Mouse (Mus musculus) embryonic facial prominence, embryonic 13.5 days (tissue): Measurements from ENCODE around the gene Wscd1. TPM values are rescaled to one million over a fixed set of nuclear protein-coding genes. Genes with fewer than 3 reads are reported as not detected.

Experiments used
- ATAC-seq: fragments of 200-750 bp; cut with Nextera tagmentation; 2 replicates; pipeline ENCODE4 v1.8.0; 2017; ENCODE audit warnings: low read depth; ENCODE audit not compliant: insufficient number of reproducible peaks, insufficient read depth, low FRiP score, low TSS enrichment
- H3K27ac ChIP-seq: fragments of 300-500 bp; sonication (generic); 2 replicates; pipeline ENCODE4 v1.5.1; 2015; ENCODE audit warnings: moderate library complexity, mild to moderate bottlenecking, inconsistent platforms
- H3K27me3 ChIP-seq: fragments of 300-500 bp; sonication (generic); 2 replicates; pipeline ENCODE4 v1.6.1; 2015; ENCODE audit warnings: mild to moderate bottlenecking, inconsistent platforms
- H3K36me3 ChIP-seq: fragments of 300-500 bp; sonication (generic); 2 replicates; pipeline ENCODE4 v1.6.1; 2015; ENCODE audit warnings: mild to moderate bottlenecking, inconsistent platforms
- H3K4me1 ChIP-seq: fragments of 300-500 bp; sonication (generic); 2 replicates; pipeline ENCODE4 v1.6.1; 2015; ENCODE audit warnings: inconsistent platforms
- H3K4me2 ChIP-seq: fragments of 300-500 bp; sonication (generic); 2 replicates; pipeline ENCODE4 v1.6.1; 2015; ENCODE audit warnings: moderate library complexity, mild to moderate bottlenecking, inconsistent platforms
- H3K4me3 ChIP-seq: fragments of 300-500 bp; sonication (generic); 2 replicates; pipeline ENCODE4 v1.5.1; 2015; ENCODE audit warnings: mild to moderate bottlenecking, inconsistent platforms
- H3K9ac ChIP-seq: fragments of 300-500 bp; sonication (generic); 2 replicates; pipeline ENCODE4 v1.6.1; 2015; ENCODE audit warnings: mild to moderate bottlenecking, inconsistent platforms
- H3K9me3 ChIP-seq: fragments of 300-500 bp; sonication (generic); 2 replicates; pipeline ENCODE4 v1.6.1; 2016; ENCODE audit warnings: inconsistent platforms
- WGBS: fragments of 180-500 bp; shearing (Covaris S2); methylation state at CpG from one replicate; pipeline ENCODE4 v1.1.7; 2015; ENCODE audit warnings: mixed read lengths; 5-methylcytosine and 5-hydroxymethylcytosine counted together
- polyA plus RNA-seq: library from polyadenylated mRNA; unstranded; fragments of >200 nt; fragmentation: Nextera tagmentation; extraction: Ambion mirVana; gene quantifications from 2 replicates; pipeline ENCODE4 v1.2.1, GENCODE M21; 2015

Gene Wscd1
- polyA plus RNA-seq, 1 experiment from 2014 or later = 6.1 TPM

DNA sequence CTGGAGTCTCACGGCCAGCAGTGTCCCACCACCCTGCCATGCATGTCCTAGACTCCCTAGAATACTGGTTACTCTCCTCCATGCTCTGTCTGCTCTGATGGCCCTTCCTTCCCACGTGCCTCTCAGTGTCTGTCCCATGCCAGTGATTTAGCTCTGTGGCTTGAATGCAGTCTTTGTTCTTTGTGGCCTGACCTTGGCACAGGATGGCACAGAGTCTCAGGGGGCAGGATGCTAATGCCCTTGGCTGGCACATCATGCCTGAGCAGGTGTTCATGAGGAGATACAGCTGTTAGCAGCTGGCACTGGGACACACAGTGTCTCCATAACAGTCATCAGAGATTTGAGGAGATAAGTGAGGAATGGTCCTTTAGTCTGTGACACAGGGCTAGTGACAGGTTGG, 20.8 kb downstream of the Wscd1 start:
- H3K9ac ChIP-seq = no peak overlapping the region
- ATAC-seq = no peak
- no peak overlapping the region for H3K4me2 ChIP-seq
- peaks cover 10% of the 10 kb centered on the region; the same call in 1 of the 2 replicates for H3K27me3 ChIP-seq
- 0 out of 2 replicates have a peak, but pooled peaks cover 8% of the 10 kb centered on the region for H3K4me1 ChIP-seq
- no peaks in the 10 kb centered on the region for H3K9me3 ChIP-seq
- no peak overlapping the region for H3K27ac ChIP-seq
- H3K36me3 ChIP-seq = no peaks in the 10 kb centered on the region
- no peak overlapping the region for H3K4me3 ChIP-seq
- 58% methylated on average over 2 of the region's 2 CpGs for WGBS

DNA sequence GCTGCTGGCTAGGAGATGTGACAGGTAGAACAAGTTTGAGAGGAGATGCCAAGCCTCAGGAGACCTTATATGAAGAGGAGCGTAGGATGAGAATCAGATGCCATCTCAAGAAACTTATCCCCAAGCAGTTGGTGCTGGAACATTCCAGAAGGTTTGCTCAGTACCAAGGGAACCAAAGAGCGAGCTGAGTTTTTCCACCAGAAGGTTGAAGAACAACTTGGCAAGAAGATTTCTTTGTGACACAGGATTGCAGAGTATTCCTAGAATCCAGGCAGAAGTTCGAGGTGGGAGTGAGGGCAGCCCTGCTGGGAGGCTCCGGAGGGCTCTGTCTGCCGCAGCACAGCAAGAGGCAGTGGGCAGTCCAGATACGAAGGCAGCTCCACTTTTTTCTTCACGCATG, 21.4 kb downstream of the Wscd1 start:
- H3K36me3 ChIP-seq = no peaks in the 10 kb centered on the region
- peaks cover 7% of the 10 kb centered on the region; the same call in 1 of the 2 replicates for H3K27me3 ChIP-seq
- H3K4me1 ChIP-seq = 0 out of 2 replicates have a peak, but pooled peaks cover 8% of the 10 kb centered on the region
- no peak overlapping the region for H3K4me3 ChIP-seq
- no peak for ATAC-seq
- H3K9me3 ChIP-seq = no peaks in the 10 kb centered on the region
- WGBS = 84% methylated on average over 7 of the region's 7 CpGs
- no peak overlapping the region for H3K9ac ChIP-seq
- H3K4me2 ChIP-seq = no peak overlapping the region
- no peak overlapping the region for H3K27ac ChIP-seq

DNA sequence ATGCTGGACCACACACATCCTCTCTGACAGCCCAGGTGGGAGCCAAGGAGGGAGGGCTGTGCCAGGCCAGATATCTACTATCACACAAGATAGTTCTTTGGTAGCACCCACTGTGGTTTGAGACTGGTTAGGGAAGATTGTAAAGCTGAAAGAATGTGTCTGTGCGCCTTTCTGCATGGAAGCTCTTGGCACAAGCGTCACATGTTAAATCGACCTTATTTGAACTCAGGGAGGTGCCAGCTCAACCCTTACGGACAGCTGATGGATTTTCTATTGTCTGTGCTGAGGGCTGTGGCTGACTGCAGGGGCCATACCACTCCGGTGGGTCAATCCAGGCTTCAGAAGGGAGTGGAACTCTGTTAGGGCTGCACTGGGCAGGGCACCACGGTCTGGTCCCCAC, 22.3 kb downstream of the Wscd1 start:
- H3K9me3 ChIP-seq = no peaks in the 10 kb centered on the region
- H3K27ac ChIP-seq = no peak overlapping the region
- 71% methylated on average over 6 of the region's 6 CpGs for WGBS
- no peak overlapping the region for H3K4me2 ChIP-seq
- no peak overlapping the region for H3K9ac ChIP-seq
- H3K27me3 ChIP-seq = peaks cover 7% of the 10 kb centered on the region; the same call in 1 of the 2 replicates
- H3K4me1 ChIP-seq = 0 out of 2 replicates have a peak, but pooled peaks cover 8% of the 10 kb centered on the region
- H3K4me3 ChIP-seq = no peak overlapping the region
- H3K36me3 ChIP-seq = no peaks in the 10 kb centered on the region
- ATAC-seq = no peak

DNA sequence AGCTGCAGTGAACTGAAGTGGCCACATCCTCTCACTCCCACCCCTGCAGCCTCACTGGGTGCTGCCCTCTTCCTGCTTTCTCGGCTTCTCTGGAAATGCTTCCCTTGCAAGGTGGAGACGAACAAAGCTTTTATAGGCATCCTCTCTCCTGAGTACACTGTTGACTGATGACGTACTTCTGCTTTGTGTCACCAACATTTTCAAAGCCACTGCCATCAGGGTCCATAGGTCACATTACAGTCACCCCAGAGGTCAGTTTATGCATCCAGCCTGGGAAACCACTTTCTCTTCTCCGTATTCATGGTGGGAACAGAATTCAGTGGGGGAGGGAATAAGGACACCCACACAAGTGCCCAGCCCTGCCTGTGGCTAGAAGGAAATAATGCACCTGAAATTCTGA, 23.1 kb downstream of the Wscd1 start:
- 20% methylated on average over 4 of the region's 4 CpGs for WGBS
- H3K9me3 ChIP-seq = no peaks in the 10 kb centered on the region
- H3K27ac ChIP-seq = no peak overlapping the region
- H3K36me3 ChIP-seq = no peaks in the 10 kb centered on the region
- ATAC-seq = no peak
- H3K4me2 ChIP-seq = no peak overlapping the region
- 0 out of 2 replicates have a peak, but pooled peaks cover 8% of the 10 kb centered on the region for H3K4me1 ChIP-seq
- peaks cover 7% of the 10 kb centered on the region; the same call in 1 of the 2 replicates for H3K27me3 ChIP-seq
- H3K4me3 ChIP-seq = no peak overlapping the region
- no peak overlapping the region for H3K9ac ChIP-seq

DNA sequence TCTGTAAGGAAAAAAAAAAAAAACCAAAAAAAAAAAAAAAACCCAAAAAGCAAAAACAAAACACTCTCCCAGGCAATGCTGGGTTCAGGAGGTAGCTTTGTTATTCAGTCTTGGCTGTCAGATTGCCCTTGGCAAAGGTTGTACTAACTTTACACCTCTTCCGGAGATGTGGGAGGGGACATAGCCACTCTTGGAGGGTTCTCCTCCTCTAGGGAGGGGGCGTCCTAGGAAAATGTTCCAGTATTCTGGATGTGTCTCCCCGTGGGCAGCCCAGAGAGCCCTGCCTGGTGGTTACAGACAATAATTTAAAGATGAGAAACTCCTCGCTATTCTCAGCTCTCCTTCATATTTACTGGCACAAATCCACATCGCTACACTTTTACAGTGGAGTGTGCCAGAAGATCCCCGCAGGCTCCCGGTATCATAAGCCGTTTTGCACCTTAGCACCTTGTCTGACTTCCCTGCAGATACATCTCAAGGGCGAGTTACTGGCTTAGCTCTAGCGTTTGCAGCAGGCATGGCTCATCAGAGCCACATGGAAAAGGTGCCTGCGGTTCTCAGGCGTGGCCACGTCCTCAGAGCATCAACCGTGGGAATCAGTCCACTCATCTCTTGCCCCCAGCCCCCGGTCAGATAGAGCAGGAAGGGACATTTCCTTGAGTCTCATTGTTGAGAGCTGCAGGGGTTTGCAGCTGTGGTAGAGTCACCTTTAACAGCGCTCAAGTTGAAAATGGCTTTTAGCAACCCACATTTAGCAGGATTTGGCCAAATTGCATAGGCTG, 24.5 kb downstream of the Wscd1 start:
- WGBS = 40% methylated on average over 16 of the region's 16 CpGs
- H3K36me3 ChIP-seq = no peaks in the 10 kb centered on the region

DNA sequence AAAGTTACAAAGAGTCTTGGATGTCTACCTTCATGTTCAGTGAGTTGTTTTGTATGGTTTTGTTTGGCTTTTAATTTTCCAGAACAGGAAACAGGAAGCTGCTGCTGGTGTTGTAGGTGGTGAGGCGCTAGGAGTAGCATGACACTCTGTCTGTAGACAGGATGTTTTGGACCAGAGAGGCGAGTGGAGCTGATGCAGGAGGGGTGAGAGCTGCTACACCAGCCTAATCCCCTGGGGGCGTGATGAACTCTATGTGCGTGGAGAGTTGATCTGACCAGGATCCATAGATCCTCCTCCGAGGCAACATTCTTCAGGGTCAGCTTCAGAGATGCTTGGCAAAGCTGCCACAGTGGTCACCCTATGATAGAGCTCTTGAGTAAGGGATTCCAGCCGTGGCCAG, 25.3 kb downstream of the Wscd1 start:
- no peak overlapping the region for H3K9ac ChIP-seq
- whole genome bisulfite sequencing = 53% methylated on average over 6 of the region's 6 CpGs
- no peaks in the 10 kb centered on the region for H3K36me3 ChIP-seq
- H3K27me3 ChIP-seq = peaks cover 7% of the 10 kb centered on the region; the same call in 1 of the 2 replicates
- H3K4me3 ChIP-seq = no peak overlapping the region
- H3K4me2 ChIP-seq = no peak overlapping the region
- no peak overlapping the region for H3K27ac ChIP-seq
- 0 out of 2 replicates have a peak, but pooled peaks cover 8% of the 10 kb centered on the region for H3K4me1 ChIP-seq
- no peaks in the 10 kb centered on the region for H3K9me3 ChIP-seq
- ATAC-seq = no peak

More for the DNA sequence above, 24.5 kb downstream of the Wscd1 start:
- H3K27me3 ChIP-seq = peaks cover 7% of the 10 kb centered on the region; the same call in 1 of the 2 replicates
- 0 out of 2 replicates have a peak, but pooled peaks cover 8% of the 10 kb centered on the region for H3K4me1 ChIP-seq
- no peak for ATAC-seq
- H3K4me2 ChIP-seq = no peak overlapping the region
- no peak overlapping the region for H3K9ac ChIP-seq
- H3K9me3 ChIP-seq = no peaks in the 10 kb centered on the region
- no peak overlapping the region for H3K4me3 ChIP-seq
- H3K27ac ChIP-seq = 0 out of 2 replicates have a peak overlapping the region, but pooled peaks have one; percentile 22

DNA sequence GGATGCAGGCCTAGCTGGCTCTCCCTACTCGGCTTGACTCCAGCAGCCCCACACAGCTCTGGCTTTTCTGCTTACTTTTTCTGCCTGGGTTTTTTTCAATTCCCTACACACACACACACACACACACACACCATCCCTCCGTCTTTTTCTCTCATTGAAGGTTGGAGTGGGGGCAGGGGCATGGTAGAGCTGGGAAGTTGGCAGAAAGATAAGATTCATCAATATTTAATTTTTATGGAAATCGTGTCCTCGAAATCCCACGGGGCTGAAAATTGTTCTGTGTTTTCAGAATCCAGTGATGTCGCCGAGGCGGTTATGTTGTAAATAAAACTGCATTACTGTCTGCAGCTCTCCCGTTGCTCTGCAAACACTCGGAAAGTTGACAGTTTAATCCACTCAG, 29.9 kb downstream of the Wscd1 start:
- Histone ChIP-seq H3K4me3 (no peak overlapping the region), H3K27me3 (peaks cover 1% of the 10 kb centered on the region; the same call in 1 of the 2 replicates), H3K9ac (no peak overlapping the region), H3K4me2 (no peak overlapping the region), H3K4me1 (no peaks in the 10 kb centered on the region), H3K36me3 (no peaks in the 10 kb centered on the region), H3K27ac (no peak overlapping the region), H3K9me3 (no peaks in the 10 kb centered on the region)
- no peak for ATAC-seq
- WGBS = 80% methylated on average over 10 of the region's 10 CpGs

DNA sequence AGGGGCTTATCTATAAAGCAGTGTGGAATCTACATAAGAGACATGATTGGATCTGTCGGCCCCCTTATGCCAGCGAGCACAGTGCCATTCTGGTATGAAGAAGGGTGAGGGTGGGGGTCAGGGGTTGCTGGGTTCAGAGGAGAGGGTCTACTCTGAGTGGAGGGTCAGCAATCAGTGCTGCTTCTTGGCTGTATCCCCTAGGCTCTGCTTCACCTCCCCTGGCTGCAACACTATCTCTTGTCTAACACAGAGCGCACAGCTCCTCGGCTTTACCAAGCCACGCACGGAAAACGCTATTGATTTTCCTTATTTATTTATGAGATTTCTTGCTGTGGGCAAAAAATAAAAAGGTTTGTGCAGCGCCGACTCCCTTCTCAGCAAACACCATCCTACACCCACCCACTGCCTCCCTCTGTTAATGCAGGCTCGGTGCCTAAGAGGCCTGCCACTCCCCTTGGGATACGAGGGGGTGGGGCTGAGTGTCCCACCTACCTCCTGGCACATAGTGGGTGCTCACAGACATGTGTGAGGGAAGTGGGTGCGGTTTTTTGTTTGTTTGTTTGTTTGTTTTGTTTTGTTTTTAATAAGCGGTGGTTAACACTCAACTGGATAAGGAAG, 32.1 kb downstream of the Wscd1 start:
- Histone ChIP-seq H3K9ac (no peak overlapping the region), H3K9me3 (no peaks in the 10 kb centered on the region), H3K27ac (no peak overlapping the region), H3K4me2 (no peak overlapping the region), H3K4me3 (no peak overlapping the region), H3K27me3 (no peaks in the 10 kb centered on the region), H3K36me3 (no peaks in the 10 kb centered on the region), H3K4me1 (no peaks in the 10 kb centered on the region)
- WGBS = 82% methylated on average over 13 of the region's 13 CpGs
- ATAC-seq = no peak

DNA sequence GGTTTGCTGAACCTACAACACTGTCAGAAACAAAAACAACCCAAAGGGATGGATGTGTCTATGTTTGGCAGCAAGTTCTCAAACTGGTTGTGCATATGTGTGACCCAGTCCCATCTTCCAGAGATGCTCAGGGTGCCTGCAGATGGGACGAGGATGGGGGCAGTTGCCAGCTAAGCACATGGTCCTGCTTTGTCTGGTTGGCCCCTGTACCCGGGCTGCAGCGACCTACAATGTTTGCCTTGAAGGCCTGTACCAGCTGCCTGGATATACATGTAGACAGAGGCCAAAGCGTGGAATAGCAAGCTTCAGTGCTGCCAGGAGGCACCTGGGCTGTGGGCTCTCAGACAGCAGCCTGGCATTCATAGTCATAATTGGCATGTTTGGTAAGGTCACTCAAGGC, 35.8 kb downstream of the Wscd1 start:
- Histone ChIP-seq H3K9ac (no peak overlapping the region), H3K9me3 (no peaks in the 10 kb centered on the region), H3K27ac (no peak overlapping the region), H3K4me3 (no peak overlapping the region), H3K4me1 (no peaks in the 10 kb centered on the region), H3K36me3 (no peaks in the 10 kb centered on the region), H3K27me3 (no peaks in the 10 kb centered on the region), H3K4me2 (no peak overlapping the region)
- 88% methylated on average over 4 of the region's 4 CpGs for WGBS
- ATAC-seq = no peak

DNA sequence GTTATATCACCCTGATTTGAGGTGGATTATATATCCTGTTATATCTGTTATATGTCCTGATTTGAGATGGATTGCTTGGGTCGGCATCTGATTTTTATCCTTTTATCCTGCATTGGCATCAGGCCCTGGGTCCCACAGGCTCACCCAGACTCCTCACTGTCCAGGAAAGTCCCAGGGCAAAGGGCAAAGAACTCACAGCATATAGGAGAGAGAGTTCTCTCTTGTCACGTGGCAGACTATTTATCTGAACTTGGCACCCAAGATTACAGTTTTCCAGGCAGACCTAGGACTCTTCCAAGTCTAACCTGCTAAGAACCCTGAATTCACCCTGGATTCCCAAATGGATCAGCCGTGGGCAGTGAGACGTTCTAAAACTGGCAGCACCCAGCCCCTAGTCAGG, 38.5 kb downstream of the Wscd1 start:
- WGBS = 83% methylated on average over 4 of the region's 4 CpGs
- no peak for ATAC-seq

DNA sequence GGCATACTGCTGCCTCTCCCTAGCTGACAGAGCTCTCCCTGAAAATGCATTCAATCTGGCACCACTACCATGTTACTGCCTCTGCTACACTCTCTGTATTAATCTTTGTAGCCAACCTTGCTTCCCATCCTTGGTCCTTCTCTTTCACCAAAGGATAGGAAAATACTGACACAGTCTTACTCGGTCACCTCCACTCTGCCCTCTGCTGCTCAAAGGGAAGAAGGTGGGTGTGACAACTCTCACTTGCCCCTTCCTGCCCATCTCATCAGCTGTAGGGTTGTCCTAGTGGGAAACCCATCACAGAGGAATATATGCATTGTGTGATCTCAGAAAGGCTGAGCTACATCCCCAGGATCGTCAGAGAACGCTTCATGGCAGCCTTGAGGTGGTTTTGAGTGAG, 40.5 kb downstream of the Wscd1 start:
- H3K4me3 ChIP-seq = no peak overlapping the region
- H3K36me3 ChIP-seq = no peaks in the 10 kb centered on the region
- ATAC-seq = no peak
- no peaks in the 10 kb centered on the region for H3K9me3 ChIP-seq
- WGBS = 74% methylated on average over 3 of the region's 3 CpGs
- H3K27me3 ChIP-seq = no peaks in the 10 kb centered on the region
- no peak overlapping the region for H3K4me2 ChIP-seq
- no peaks in the 10 kb centered on the region for H3K4me1 ChIP-seq
- no peak overlapping the region for H3K9ac ChIP-seq
- no peak overlapping the region for H3K27ac ChIP-seq

More for the DNA sequence above, 38.5 kb downstream of the Wscd1 start:
- H3K4me3 ChIP-seq = no peak overlapping the region
- no peaks in the 10 kb centered on the region for H3K27me3 ChIP-seq
- H3K36me3 ChIP-seq = no peaks in the 10 kb centered on the region
- H3K9ac ChIP-seq = no peak overlapping the region
- H3K4me1 ChIP-seq = no peaks in the 10 kb centered on the region
- no peak overlapping the region for H3K4me2 ChIP-seq
- H3K9me3 ChIP-seq = no peaks in the 10 kb centered on the region
- no peak overlapping the region for H3K27ac ChIP-seq

DNA sequence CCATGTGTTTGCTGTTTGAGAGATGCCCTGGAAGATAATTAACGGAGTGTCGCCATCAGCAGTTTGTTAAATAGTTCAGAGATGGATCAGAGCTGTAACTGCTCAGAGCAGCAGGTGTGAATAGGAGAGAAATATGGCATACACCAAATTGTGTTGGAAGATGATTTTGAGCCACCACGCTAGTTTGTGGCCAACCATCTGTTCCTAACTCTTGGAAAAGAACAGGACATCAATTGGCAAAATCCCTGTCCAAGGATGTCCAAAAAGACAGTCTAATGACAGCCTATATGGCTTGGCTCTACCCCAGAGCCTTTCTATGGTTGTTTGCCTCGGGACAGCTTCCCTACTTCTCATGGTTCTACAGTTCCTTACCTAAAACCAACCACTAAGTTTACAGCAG, 49.5 kb downstream of the Wscd1 start:
- H3K9me3 ChIP-seq = no peaks in the 10 kb centered on the region
- H3K4me1 ChIP-seq = no peaks in the 10 kb centered on the region
- H3K27ac ChIP-seq = no peak overlapping the region
- H3K4me3 ChIP-seq = no peak overlapping the region
- no peaks in the 10 kb centered on the region for H3K36me3 ChIP-seq
- no peak overlapping the region for H3K9ac ChIP-seq
- ATAC-seq = no peak
- WGBS = 85% methylated on average over 4 of the region's 4 CpGs
- no peak overlapping the region for H3K4me2 ChIP-seq
- no peaks in the 10 kb centered on the region for H3K27me3 ChIP-seq
